Mouse (Mus musculus) bone marrow macrophage, adult 2 months (primary cell): ENCODE data around the gene Pigv.

Experiments used
- CTCF ChIP-seq: IDR thresholded peaks from 2 replicates; pipeline ENCODE4 v1.5.1; 2012; ENCODE audit warnings: low read depth, mild to moderate bottlenecking, low read length, moderate library complexity
- POLR2A ChIP-seq: IDR thresholded peaks from 2 replicates; pipeline ENCODE4 v1.6.1; 2012; ENCODE audit warnings: mild to moderate bottlenecking, low read depth, low read length, borderline replicate concordance

GRCm38 (mm10) chr4:133669652-133670210 is 2.7 kb downstream of the Pigv start:
- TF ChIP-seq CTCF: no peak
- no peak for TF ChIP-seq POLR2A
